Mouse (Mus musculus) macrophage (primary cell): ENCODE measurements at regions not wholly inside any gene's neighbourhood (a gene's known extent, or its start where the extent isn't known, plus 50 kb on each side); places are given as distances from the start of the nearest gene placed in this dataset.

ENCODE experiments used
- H3K27ac ChIP-seq: fragments of 350-480 bp; formaldehyde crosslinking; 2 replicates; pipeline ENCODE4 v1.9.0; 2021
- H3K36me3 ChIP-seq: fragments of 350-480 bp; formaldehyde crosslinking; 2 replicates; pipeline ENCODE4 v1.9.0; 2021; ENCODE audit errors: inconsistent target
- H3K4me3 ChIP-seq: fragments of 350-480 bp; formaldehyde crosslinking; 2 replicates; pipeline ENCODE4 v1.9.0; 2021; ENCODE audit errors: inconsistent target
- H3K79me2 ChIP-seq: fragments of 350-480 bp; formaldehyde crosslinking; 2 replicates; pipeline ENCODE4 v1.9.0; 2021; ENCODE audit errors: inconsistent target
- WGBS: methylation state at CpG from one replicate; pipeline ENCODE4 v1.1.7; 2026; ENCODE audit warnings: inconsistent platforms; ENCODE audit not compliant: missing documents; 5-methylcytosine and 5-hydroxymethylcytosine counted together

DNA sequence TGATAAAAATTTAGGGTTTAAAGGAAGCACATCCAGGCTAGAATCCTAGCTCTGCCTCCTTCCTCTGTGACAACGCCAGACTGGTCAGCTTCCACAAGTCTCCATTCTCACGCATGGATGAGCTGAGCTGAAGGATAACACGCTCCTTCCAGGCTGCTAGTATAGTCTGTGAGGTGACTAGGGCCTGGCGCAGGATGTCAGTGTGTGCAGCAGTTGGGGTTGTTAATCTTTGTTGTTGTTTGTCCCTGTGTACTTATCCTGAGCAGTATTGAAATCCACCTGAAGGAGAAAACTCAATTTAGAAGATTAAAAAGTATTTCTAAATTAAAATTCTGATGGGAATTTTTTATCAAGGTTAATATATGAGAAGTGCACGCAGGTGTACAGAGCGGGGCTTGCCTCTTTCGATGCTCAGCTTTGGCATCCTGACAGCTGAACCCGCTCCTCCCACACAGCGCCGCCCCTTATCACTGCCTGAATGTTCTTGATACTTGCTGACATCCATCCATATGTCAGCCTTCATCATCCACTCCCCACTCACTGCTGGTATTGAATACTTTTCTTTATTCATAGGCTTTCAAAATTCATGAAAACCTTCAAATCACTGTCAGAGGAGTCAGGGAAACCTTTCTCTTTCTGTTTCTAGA is 130.7 kb upstream of the Bank1 start:
- no peak overlapping the region for H3K4me3 ChIP-seq
- WGBS, result 94% methylated on average over 10 of the region's 10 CpGs
- H3K27ac ChIP-seq, result no peak overlapping the region
- H3K36me3 ChIP-seq, result no peaks in the 10 kb centered on the region
- H3K79me2 ChIP-seq, result no peaks in the 10 kb centered on the region

DNA sequence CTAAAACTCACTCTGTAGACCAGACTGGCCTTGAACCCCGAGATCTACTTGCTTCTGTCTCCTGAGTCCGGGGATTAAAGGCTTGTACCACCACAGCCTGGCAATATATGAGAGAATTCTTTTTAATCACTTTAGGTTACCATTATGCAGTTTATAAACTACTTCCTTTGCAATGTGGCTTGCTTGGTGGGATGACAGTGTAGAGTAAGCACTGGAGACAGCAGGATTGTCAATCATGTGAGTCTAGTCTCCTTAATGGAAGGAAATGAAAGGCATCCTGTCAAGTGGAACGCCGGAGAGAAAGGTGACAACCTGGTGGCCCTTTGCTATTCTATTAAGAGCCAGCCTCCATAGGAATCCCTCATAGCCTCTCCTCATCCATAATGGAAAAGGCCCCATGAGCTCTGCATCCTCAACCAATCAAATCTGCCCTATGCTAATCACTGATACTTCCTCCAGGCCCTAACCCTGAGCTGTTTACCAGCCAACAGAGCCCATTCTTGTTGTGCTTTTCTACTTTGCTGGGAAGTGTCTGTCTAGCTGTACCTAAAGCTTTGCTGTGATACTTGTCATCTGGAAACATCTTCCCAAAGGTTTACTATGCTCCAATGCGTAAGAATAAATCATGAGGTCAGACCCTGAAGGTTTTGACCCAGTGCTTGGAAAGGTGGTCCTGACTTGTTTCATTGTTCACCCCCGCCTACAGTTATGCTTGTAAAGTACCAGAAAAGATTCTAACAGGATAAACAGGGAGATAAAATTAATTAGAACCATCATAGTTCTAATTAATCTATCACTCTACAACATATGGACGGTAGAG is 130.0 kb upstream of the Bank1 start:
- H3K4me3 ChIP-seq, result no peak overlapping the region
- WGBS, result 91% methylated on average over 7 of the region's 7 CpGs
- H3K79me2 ChIP-seq, result no peaks in the 10 kb centered on the region
- H3K36me3 ChIP-seq, result no peaks in the 10 kb centered on the region
- no peak overlapping the region for H3K27ac ChIP-seq

DNA sequence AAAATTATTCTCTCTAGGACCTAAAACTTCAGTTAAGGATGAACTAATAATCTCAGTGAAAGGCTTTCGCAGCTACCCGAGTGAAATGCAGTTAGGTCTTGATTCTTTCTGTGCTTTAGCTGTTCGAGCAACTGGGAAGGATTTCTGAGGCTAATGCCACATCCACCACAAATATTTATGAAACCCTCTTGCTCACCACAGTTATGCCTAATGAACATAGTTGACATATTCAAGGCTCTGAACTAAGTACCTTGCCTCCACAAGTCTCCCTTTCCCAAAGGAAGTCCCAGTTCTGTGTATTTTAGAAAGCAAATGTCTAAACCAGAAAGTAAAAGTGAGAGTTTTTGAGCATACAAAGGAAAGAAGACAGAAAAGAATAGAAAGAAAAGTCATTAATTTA is 129.1 kb upstream of the Bank1 start:
- Histone ChIP-seq H3K79me2 (no peaks in the 10 kb centered on the region), H3K4me3 (no peak overlapping the region), H3K36me3 (no peaks in the 10 kb centered on the region), H3K27ac (no peak overlapping the region)
- WGBS, result 92% methylated on average over 3 of the region's 3 CpGs

DNA sequence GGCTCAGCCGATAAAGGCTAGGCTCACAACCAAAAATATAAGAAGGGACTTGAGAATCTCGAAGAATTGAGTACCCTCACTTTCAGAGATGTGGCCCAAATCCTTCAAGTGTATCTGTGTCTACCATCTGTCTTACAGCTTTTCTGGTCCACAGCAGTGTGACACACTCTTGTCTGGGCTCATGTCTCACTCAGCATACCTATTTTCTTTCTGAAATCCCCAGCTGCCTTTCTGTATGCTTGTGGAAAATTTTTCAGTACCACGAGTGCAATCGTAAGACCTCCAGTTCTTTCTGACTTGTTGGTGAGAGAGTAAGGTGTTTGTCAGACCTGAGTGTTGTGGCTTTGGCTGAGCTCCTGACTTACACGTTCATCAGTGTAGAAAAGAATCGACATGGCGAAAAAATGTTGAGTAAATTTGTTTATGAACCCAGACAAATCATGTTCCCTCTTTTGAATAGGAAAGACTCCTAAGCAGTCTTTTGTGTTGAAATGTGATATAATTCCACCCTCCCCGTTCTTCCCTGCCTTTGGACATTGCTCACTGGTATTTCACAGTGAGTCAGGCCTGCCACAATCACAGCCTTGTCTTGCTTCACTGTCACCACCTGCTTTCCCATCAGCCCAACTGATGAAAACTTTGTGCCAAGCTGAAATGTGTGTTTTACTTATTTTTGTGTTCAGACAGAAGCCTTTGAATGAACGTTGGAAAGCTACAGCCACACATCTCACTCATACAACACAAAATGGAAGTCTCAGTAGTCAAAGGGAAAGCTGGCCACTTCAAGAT is 125.3 kb upstream of the Bank1 start:
- 93% methylated on average over 9 of the region's 9 CpGs for WGBS
- Histone ChIP-seq H3K36me3 (no peaks in the 10 kb centered on the region), H3K79me2 (no peaks in the 10 kb centered on the region), H3K4me3 (no peak overlapping the region), H3K27ac (no peak overlapping the region)

DNA sequence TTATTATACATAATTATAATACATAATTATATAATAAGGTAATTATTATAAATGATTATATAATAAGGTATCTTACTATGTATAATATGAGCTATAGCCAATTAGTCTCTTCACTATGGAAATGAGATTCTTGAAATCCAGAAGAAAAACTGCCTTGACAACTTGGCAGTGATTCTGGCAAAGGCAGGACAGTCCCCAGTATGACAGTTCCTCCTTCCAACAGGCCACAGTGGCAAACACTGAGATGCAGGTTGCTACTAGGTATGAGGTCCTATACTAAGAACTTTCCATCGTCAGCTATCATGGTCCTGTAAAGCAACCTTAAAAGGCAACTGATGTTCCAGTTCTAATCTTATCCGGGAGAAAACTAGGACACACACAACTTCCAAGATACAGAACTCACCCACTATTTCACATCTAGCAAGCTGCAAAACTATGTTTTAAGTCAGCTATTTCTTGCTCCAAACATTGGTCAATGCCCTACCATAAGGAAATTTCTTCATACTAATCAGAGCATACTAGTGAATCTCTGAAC is 124.6 kb upstream of the Bank1 start:
- Histone ChIP-seq H3K27ac (no peak overlapping the region), H3K79me2 (no peaks in the 10 kb centered on the region), H3K4me3 (no peak overlapping the region), H3K36me3 (no peaks in the 10 kb centered on the region)
- 100% methylated on average over 2 of the region's 2 CpGs for WGBS

DNA sequence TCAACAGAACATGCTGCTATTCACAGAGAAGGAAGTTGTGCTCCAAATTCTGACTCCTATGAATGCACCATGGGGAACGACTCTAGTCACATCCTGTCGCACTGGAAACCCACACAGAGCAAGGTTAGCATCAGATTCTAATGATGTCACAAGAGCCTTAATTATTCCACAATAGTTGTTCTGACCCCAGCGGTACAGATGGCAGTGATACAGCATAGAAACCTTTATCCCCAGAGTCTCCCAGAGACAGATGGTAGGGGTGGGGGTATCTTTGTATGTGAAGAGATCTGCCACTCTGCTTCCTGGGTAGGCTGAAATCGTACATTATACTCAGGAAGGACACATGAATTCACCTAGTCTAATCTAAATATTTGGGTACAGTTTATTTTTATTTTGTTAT is 123.5 kb upstream of the Bank1 start:
- 82% methylated on average over 4 of the region's 4 CpGs for WGBS

DNA sequence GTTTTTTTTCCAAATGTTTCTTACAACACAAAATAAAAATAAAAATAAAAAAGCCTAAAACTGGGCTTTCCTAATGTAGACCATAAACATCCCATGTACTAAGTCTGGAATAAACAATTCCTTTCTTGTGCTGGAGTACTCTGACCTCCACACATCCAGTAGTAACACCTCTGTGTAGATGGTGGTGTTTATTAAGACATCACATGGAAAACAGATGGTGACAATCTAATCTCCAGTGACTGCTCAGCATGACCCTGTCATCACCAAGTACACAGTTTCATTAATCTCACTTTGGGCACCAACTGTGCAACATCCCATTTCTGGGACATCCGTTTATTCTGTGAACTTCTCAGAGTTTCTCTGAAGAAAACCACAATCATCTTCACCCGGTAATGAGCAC is 118.7 kb upstream of the Bank1 start:
- no peak overlapping the region for H3K4me3 ChIP-seq
- no peaks in the 10 kb centered on the region for H3K36me3 ChIP-seq
- H3K79me2 ChIP-seq, result no peaks in the 10 kb centered on the region
- H3K27ac ChIP-seq, result no peak overlapping the region
- WGBS, result 70% methylated on average over 2 of the region's 2 CpGs

More for the DNA sequence above, 123.5 kb upstream of the Bank1 start:
- Histone ChIP-seq H3K27ac (no peak overlapping the region), H3K36me3 (no peaks in the 10 kb centered on the region), H3K79me2 (no peaks in the 10 kb centered on the region), H3K4me3 (no peak overlapping the region)

DNA sequence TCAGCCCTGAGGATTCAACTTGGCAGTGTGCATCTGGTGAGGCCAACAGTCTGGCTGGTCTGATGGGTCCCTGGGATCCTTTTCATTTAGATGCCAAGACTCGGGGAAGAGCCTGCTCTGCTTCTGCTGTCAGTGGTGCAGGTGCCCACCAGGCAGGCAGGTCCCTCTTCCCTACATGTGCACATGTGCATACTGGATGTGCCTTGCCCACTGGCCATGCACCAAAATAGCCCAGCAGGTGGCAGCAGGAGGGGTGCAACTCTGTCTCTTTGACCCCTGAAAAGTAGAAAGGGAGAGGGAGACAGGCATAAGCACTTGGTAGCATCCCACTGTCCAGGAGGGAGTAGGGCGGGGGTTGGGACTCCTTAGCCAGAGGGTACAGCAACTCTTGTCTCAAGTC is 116.2 kb upstream of the Bank1 start:
- Histone ChIP-seq H3K79me2 (no peaks in the 10 kb centered on the region), H3K4me3 (no peak overlapping the region), H3K27ac (no peak overlapping the region), H3K36me3 (no peaks in the 10 kb centered on the region)
- WGBS, result 88% methylated on average over 2 of the region's 2 CpGs

DNA sequence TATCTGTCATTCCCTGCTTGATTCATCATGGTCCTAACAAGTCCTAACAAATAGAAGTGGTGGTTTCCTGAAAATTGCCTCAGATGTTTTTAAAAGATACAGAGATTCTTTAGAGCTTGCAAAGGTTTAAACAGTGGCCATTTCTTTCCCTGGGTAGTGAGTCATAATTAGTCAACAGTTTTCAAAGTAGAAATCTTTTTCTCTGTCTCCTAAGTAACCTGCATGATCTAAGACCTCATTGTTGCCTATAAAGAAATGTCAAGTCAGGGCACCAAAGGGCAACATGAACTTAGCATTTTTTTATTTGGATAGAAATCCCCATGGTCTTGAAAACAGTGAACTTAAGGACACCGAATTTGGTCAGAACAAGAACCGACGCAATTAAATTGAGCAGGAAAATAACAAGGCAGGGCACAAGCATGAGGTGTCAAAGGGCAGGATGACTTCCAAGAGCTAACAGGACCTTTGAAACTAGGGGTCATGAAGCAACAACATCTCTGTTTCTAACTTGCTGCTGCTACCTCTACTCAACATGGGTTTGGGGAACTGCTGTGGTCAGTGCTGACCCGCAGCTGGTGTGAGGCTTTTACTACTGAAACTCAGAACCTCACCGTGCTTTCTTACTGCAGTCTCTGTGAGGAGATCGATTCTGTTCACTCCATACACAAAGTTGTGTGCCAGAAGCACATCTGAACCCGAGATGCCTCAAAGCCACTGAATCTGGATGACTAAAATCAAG is 114.2 kb upstream of the Bank1 start:
- no peak overlapping the region for H3K4me3 ChIP-seq
- H3K27ac ChIP-seq, result no peak overlapping the region
- no peaks in the 10 kb centered on the region for H3K36me3 ChIP-seq
- H3K79me2 ChIP-seq, result no peaks in the 10 kb centered on the region
- 80% methylated on average over 7 of the region's 7 CpGs for WGBS

DNA sequence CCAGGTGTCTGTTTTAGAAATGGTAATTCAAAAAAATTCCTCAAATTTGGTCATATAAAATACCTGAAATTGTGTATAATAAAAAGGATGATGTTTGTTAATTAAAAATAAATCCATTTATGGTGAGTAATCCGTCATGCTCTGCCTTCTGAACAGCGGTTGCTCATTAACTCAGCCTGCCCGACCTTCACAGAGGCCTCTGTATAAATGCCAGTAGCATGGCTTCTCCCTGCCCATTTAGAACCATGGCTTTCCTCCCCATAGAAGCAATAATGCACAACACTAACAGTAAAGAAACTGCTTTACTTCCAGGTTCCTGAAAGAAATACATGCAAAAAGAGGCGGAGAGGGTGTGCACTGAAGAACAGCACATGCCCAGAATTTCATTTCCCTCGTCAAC is 113.5 kb upstream of the Bank1 start:
- Histone ChIP-seq H3K36me3 (no peaks in the 10 kb centered on the region), H3K4me3 (no peak overlapping the region), H3K79me2 (no peaks in the 10 kb centered on the region), H3K27ac (no peak overlapping the region)
- 94% methylated on average over 5 of the region's 5 CpGs for WGBS

DNA sequence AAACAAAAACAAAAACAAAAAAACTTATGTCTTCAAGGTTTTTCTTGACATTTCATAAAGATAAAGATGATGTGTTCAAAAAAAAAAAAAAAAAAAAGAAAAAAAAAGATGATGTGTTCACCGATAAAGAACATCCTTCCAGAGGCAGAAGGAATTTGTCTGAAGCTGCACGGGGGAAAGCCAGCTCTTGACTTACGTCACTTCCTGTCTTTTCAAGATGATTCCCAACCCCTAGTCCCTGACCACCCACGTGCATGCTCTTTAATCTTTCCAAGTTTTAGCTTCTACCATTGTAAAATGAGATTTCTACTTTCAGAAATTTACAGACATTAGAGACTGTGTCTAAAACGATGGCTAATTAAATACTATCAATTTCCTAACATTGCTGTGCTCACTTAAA is 108.5 kb upstream of the Bank1 start:
- H3K4me3 ChIP-seq, result no peak overlapping the region
- no peaks in the 10 kb centered on the region for H3K79me2 ChIP-seq
- no peaks in the 10 kb centered on the region for H3K36me3 ChIP-seq
- 60% methylated on average over 5 of the region's 5 CpGs for WGBS
- H3K27ac ChIP-seq, result no peak overlapping the region

DNA sequence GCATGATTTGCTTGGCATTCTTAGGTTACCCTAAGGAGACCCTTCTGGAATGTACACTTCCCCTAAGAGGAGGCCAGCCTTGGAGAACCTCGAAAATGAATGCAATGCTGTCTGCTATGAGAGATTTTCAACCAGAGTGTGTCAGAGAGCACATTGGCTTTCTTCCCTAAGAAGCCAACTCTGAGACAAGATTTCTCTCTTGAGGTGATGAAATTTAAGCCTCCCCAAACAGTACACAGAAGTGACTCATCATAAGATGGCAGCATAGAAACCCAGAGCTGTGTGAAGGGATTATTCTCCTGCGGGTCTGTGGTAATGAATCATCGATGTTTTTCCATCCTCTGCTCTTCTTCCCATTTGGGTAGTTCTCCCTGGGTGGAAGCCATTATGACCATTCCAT is 106.2 kb upstream of the Bank1 start:
- Histone ChIP-seq H3K4me3 (no peak overlapping the region), H3K79me2 (no peaks in the 10 kb centered on the region), H3K27ac (no peak overlapping the region), H3K36me3 (no peaks in the 10 kb centered on the region)
- WGBS, result 39% methylated on average over 3 of the region's 3 CpGs

DNA sequence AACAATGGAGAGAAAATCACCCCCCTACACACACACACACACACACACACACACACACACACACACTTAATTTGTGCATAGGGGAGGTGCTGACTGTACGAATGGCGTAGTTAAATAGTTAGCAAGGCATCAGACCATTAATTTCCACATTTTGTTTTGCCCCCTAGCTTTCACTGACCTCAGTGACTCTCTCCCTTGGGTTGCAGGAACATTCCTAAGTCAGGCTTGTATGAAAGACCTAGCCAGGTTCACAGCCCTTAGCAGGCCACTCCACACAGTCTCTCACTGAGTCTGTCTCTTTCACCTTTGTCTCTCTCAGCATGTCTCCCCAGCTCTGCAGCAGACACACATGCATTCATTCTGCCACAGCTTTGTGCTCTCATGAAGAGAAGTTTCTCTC is 101.6 kb upstream of the Bank1 start:
- H3K36me3 ChIP-seq, result no peaks in the 10 kb centered on the region
- WGBS, result 90% methylated on average over 2 of the region's 2 CpGs
- no peak overlapping the region for H3K27ac ChIP-seq
- no peak overlapping the region for H3K4me3 ChIP-seq
- no peaks in the 10 kb centered on the region for H3K79me2 ChIP-seq

DNA sequence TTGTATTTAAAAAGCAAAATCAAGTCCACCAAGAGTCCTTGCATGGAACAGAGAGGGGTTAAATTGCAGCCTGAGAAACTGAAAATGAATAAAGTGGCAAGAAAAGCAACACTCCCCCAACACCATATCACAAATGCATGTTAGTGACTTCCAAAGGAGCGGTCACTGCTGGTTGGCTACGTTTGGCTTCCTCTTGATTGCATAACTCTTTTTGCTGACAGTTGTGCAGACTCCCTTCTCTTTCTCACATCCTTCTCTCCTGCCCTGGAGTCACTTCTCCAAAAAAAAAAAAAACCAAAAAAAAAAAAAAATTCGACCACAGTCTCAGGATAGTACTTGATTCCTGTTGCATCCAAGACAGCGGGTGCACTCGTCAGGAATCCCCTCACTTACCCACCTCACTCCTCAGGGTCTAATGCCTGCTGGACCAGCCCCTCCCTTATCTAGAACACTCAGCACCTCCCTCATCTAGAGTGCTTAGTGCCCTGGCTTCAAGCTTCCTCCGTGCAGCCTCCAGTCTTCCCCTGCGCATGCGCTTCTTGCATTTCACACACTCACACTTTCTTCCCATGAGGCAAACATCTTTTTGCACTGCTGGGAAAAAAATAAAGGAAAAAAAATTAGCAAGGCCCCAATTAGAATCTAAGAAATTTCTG is 100.8 kb upstream of the Bank1 start:
- H3K4me3 ChIP-seq, result peak overlapping the region; percentile 12; the same call in 1 of the 2 replicates
- H3K79me2 ChIP-seq, result no peaks in the 10 kb centered on the region
- peak overlapping the region; percentile 71 for H3K27ac ChIP-seq
- 2% methylated on average over 8 of the region's 8 CpGs for whole genome bisulfite sequencing
- no peaks in the 10 kb centered on the region for H3K36me3 ChIP-seq
